Mouse (Mus musculus) liver, embryonic 12.5 days (tissue): ENCODE data around the gene Gm17571. TPM values are rescaled to one million over a fixed set of nuclear protein-coding genes. Genes with fewer than 3 reads are reported as not detected.

Source experiments
- ATAC-seq: fragments of 200-750 bp; cut with Nextera tagmentation; 2 replicates; pipeline ENCODE4 v1.8.0; 2017; ENCODE audit warnings: moderate number of reproducible peaks, mild to moderate bottlenecking, moderate library complexity
- H3K27ac ChIP-seq: fragments of 300-500 bp; sonication (generic); 2 replicates; pipeline ENCODE4 v1.5.1; 2016; ENCODE audit warnings: mild to moderate bottlenecking
- H3K27me3 ChIP-seq: fragments of 300-500 bp; sonication (generic); replicated peaks from 2 replicates; pipeline ENCODE4 v1.6.1; 2016; ENCODE audit warnings: mild to moderate bottlenecking, moderate library complexity
- H3K36me3 ChIP-seq: fragments of 300-500 bp; sonication (generic); 2 replicates; pipeline ENCODE4 v1.6.1; 2016; ENCODE audit warnings: mild to moderate bottlenecking, moderate library complexity
- H3K4me1 ChIP-seq: fragments of 300-500 bp; sonication (generic); 2 replicates; pipeline ENCODE4 v1.6.1; 2016
- H3K4me2 ChIP-seq: fragments of 300-500 bp; sonication (generic); 2 replicates; pipeline ENCODE4 v1.6.1; 2016; ENCODE audit warnings: mild to moderate bottlenecking, moderate library complexity
- H3K4me3 ChIP-seq: fragments of 300-500 bp; sonication (generic); 2 replicates; pipeline ENCODE4 v1.5.1; 2016; ENCODE audit warnings: mild to moderate bottlenecking, moderate library complexity
- H3K9ac ChIP-seq: fragments of 300-500 bp; sonication (generic); 2 replicates; pipeline ENCODE4 v1.6.1; 2016; ENCODE audit warnings: mild to moderate bottlenecking, moderate library complexity
- H3K9me3 ChIP-seq: fragments of 300-500 bp; sonication (generic); replicated peaks from 2 replicates; pipeline ENCODE4 v1.6.1; 2016; ENCODE audit warnings: mild to moderate bottlenecking, moderate library complexity
- WGBS: fragments of 180-500 bp; shearing (Covaris S2); methylation state at CpG from one replicate; pipeline ENCODE4 v1.1.7; 2016; ENCODE audit not compliant: insufficient replicate concordance; 5-methylcytosine and 5-hydroxymethylcytosine counted together
- polyA plus RNA-seq: library from polyadenylated mRNA; unstranded; fragments of >200 nt; fragmentation: Nextera tagmentation; extraction: Ambion mirVana; gene quantifications from 2 replicates; pipeline ENCODE4 v1.2.1, GENCODE M21; 2016

Gene Gm17571
- polyA plus RNA-seq, 1 experiment from 2014 or later: not detected

DNA sequence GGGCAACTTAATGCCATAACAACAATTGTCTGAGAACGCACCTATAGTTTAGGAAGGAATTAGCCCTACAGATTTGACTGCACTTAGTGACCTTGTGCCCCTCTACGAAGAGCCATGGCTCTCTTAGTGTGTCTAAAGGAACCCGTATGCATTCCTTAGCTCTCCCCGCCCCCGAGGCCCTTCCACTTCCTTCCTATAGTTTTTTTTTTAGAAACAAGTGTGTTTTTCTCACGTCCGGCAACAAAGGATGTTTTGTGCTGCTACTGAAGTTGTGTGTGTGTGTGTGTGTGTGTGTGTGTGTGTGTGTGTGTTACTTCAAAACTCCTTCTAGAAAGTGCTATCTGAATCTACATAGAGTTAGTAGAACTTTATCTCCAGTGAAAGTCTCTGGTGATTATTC lies 23.5 kb upstream of the Gm17571 start:
- Histone ChIP-seq H3K9ac (no peak overlapping the region), H3K4me1 (0 out of 2 replicates have a peak, but pooled peaks cover 16% of the 10 kb centered on the region), H3K27ac (no peak overlapping the region), H3K9me3 (no peaks in the 10 kb centered on the region), H3K27me3 (no peaks in the 10 kb centered on the region), H3K4me2 (no peak overlapping the region), H3K36me3 (no peaks in the 10 kb centered on the region), H3K4me3 (no peak overlapping the region)
- no peak for ATAC-seq
- WGBS: 15% methylated on average over 7 of the region's 7 CpGs

DNA sequence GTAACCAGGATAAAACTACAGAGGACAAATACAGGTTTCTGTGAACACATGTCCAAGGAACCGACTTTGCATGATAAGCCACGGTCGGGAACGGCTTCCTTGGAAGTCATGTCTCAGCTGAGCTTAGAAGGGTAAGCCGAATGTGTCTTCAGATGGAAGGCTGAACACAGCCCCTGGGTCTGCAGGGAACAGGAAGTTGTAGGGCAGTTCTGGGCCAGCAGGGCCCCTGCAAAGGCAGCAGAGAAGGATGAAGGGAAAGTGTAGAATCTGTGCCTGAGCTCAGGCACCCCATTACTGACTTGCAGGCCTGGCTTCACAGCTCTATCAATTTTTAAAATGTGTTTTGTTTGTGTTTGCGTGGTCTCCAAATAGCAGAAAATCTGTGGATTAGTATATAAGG lies 22.2 kb upstream of the Gm17571 start:
- no peak overlapping the region for H3K27ac ChIP-seq

DNA sequence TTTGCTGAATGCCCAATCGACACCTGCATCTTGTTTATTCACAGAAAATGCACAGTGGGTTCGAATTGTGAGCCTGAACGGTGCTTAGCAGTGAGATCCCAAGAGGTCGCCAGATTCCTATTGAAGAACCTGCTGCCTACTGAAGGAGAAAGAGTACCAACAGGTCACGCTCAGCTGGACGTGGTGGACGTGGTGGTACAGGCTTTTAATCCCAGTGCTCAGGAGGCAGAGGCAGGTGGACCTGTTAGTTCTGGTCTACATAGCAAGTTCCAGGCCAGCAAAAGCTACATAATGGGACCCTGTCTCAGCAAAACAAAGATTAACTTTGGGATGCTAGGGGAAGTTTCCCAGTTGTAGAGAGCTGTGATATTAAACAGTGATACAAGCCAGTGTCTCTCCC lies 21.2 kb upstream of the Gm17571 start:
- Histone ChIP-seq H3K27me3 (no peaks in the 10 kb centered on the region), H3K36me3 (no peaks in the 10 kb centered on the region), H3K4me2 (no peak overlapping the region), H3K9me3 (no peaks in the 10 kb centered on the region), H3K4me3 (no peak overlapping the region), H3K9ac (no peak overlapping the region), H3K4me1 (0 out of 2 replicates have a peak, but pooled peaks cover 16% of the 10 kb centered on the region), H3K27ac (no peak overlapping the region)
- WGBS: 71% methylated on average over 7 of the region's 7 CpGs
- ATAC-seq: no peak

More for the DNA sequence above, 22.2 kb upstream of the Gm17571 start:
- WGBS: 43% methylated on average over 6 of the region's 6 CpGs
- no peak for ATAC-seq
- H3K9ac ChIP-seq: no peak overlapping the region
- no peak overlapping the region for H3K4me3 ChIP-seq
- no peaks in the 10 kb centered on the region for H3K9me3 ChIP-seq
- H3K4me1 ChIP-seq: 0 out of 2 replicates have a peak, but pooled peaks cover 16% of the 10 kb centered on the region
- no peak overlapping the region for H3K4me2 ChIP-seq
- no peaks in the 10 kb centered on the region for H3K27me3 ChIP-seq
- no peaks in the 10 kb centered on the region for H3K36me3 ChIP-seq

DNA sequence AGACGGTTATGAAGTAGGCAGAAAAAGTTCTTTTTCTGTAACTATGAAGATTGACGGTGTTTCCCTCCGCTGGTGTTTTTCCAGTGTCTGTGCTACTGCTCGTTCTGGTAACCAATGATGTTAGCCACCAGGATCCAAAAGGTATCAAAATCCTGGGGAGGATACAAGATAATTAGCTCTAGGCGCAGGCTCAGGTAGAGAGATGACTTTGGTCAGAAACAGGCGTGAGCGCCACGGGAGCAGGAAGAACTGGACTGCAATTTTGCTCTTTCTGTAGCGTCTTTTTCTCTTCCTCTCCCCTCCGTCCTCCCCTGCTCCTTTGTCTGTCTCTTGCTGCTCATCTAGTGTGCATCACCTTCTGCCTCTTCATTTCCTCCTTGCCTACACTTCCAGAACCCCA lies 20.3 kb upstream of the Gm17571 start:
- 37% methylated on average over 10 of the region's 10 CpGs for WGBS
- Histone ChIP-seq H3K27me3 (no peaks in the 10 kb centered on the region), H3K9me3 (no peaks in the 10 kb centered on the region), H3K36me3 (no peaks in the 10 kb centered on the region), H3K4me3 (no peak overlapping the region), H3K4me1 (0 out of 2 replicates have a peak, but pooled peaks cover 16% of the 10 kb centered on the region), H3K27ac (no peak overlapping the region), H3K4me2 (peak overlapping the region; percentile 23; the same call in 1 of the 2 replicates), H3K9ac (no peak overlapping the region)
- no peak for ATAC-seq

DNA sequence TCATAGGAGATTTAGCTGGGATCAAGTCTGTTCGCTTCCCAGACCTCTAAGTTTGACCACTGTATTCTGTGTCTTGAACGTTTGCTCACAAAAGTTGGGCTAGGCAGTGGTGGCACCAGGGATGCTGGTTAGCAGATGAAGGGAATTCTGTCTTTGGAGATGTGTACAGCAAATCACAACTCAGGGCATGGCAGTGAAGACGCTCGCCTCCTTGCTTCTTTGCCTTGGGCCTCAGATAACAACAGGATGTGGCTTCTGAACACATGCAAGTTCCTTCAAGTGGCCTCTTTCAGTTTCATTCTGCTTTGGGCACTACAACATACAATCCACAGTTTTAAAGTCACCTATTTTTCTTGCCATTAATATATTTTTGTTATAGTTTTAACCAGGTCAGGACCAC lies 19.8 kb upstream of the Gm17571 start:
- Histone ChIP-seq H3K27ac (no peak overlapping the region), H3K9ac (no peak overlapping the region), H3K36me3 (no peaks in the 10 kb centered on the region), H3K4me2 (peak overlapping the region; percentile 23; the same call in 1 of the 2 replicates), H3K9me3 (no peaks in the 10 kb centered on the region), H3K4me1 (0 out of 2 replicates have a peak, but pooled peaks cover 16% of the 10 kb centered on the region), H3K27me3 (no peaks in the 10 kb centered on the region), H3K4me3 (no peak overlapping the region)
- ATAC-seq: no peak
- 31% methylated on average over 4 of the region's 4 CpGs for WGBS

DNA sequence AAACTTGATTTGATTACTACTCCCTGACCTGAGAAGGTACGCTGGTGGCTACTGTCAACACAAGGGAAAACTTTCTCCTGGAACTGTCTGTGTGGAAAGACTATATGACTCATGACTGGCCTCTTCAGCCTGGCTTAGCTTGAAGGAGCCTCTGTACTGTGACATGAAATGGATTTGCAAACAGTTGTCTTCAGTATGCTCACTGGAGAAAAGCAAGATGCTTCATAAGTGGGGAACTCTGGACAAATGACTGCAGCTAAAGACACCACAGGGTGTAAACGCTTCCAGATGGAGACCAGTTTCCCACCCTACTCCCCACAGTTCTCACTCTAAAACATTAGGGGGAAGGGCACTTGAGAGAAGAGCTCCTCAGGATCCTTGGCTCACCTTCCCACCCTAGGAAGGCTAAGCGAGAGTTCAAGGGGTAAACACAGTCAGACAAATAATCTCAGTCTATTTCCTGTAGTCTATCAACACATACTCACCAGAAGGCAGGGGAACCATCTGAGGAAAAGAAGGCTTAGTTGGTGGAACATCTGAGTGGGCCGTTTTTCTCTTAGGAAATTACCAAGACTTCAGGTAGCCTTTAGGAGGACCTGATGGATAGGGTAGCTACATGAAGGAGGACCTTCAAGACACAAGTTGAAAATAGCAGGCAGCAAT lies 18.9 kb upstream of the Gm17571 start:
- ATAC-seq: no peak
- H3K9me3 ChIP-seq: no peaks in the 10 kb centered on the region

DNA sequence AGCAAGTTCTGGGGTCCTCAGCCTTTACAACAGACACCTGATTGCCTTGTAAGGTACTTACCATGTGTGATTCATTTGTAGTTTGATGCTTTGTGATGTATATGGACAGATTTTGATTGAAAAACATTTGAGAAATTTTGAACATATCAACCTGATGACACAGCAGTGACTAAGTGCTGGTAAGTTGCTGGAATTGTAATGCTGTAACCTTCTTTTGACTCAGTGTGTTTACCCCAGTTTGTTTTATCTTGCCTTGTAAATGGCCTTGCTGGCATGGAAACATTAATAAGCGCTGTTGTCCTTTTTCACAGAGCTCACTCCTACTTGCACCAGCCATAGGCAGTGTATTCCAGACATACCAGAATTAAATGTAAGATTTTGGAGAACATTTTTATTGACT lies 14.4 kb upstream of the Gm17571 start:
- no peak overlapping the region for H3K9ac ChIP-seq
- no peaks in the 10 kb centered on the region for H3K36me3 ChIP-seq
- no peaks in the 10 kb centered on the region for H3K27me3 ChIP-seq
- H3K4me3 ChIP-seq: no peak overlapping the region
- H3K4me1 ChIP-seq: no peaks in the 10 kb centered on the region
- no peak for ATAC-seq
- H3K9me3 ChIP-seq: no peaks in the 10 kb centered on the region
- 82% methylated on average over 1 of the region's 1 CpGs for WGBS
- no peak overlapping the region for H3K4me2 ChIP-seq
- H3K27ac ChIP-seq: no peak overlapping the region

More for the DNA sequence above, 18.9 kb upstream of the Gm17571 start:
- WGBS: 44% methylated on average over 4 of the region's 4 CpGs
- no peaks in the 10 kb centered on the region for H3K36me3 ChIP-seq
- H3K9ac ChIP-seq: no peak overlapping the region
- no peak overlapping the region for H3K27ac ChIP-seq
- 0 out of 2 replicates have a peak, but pooled peaks cover 16% of the 10 kb centered on the region for H3K4me1 ChIP-seq
- no peak overlapping the region for H3K4me2 ChIP-seq
- H3K4me3 ChIP-seq: no peak overlapping the region
- H3K27me3 ChIP-seq: no peaks in the 10 kb centered on the region

DNA sequence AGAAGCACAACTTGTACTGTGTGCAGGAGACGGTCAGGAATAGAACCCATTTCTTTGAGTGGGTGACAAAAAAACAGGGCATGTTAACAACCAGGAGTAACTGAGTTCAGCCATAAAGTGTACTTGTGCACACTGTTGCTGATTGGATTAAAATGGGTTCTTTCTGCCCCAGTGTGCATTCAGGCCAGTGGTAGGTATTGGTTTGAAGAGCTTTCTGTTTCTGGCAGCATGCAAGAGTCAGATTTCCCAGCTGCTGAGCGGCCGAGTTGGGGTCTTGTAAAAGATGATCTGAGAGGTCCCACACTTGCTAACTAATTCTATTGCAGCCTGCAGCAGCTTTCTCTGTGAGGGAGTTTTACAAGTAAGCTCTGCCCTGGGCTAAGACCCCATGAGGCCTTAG lies 13.5 kb upstream of the Gm17571 start:
- H3K9me3 ChIP-seq: no peaks in the 10 kb centered on the region
- no peaks in the 10 kb centered on the region for H3K36me3 ChIP-seq
- no peak overlapping the region for H3K4me2 ChIP-seq
- H3K9ac ChIP-seq: no peak overlapping the region
- 74% methylated on average over 3 of the region's 3 CpGs for WGBS
- no peak overlapping the region for H3K4me3 ChIP-seq
- no peaks in the 10 kb centered on the region for H3K27me3 ChIP-seq
- H3K4me1 ChIP-seq: no peaks in the 10 kb centered on the region
- no peak overlapping the region for H3K27ac ChIP-seq
- no peak for ATAC-seq

DNA sequence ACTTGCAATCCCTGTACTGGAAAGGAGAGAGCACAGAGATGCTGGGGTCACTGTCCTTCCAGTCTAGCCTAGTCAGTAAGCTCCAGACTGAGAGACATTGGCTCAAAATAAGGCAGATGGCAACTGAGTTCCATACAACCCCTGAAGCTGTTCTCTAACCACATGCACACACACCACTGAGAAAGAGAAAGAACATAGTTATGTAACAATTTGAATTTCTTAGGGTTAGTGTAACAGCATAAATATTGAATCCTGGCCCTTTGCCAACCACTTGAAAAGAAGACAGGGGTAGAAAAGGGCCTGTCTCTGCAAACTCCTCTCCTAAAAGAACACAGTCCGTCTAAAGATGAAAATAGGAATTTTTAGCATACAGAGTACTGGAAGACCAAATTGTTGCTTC lies 12.8 kb upstream of the Gm17571 start:
- 59% methylated on average over 1 of the region's 1 CpGs for WGBS
- no peak overlapping the region for H3K9ac ChIP-seq
- H3K9me3 ChIP-seq: no peaks in the 10 kb centered on the region
- H3K4me2 ChIP-seq: no peak overlapping the region
- no peak overlapping the region for H3K4me3 ChIP-seq
- no peaks in the 10 kb centered on the region for H3K36me3 ChIP-seq
- H3K27me3 ChIP-seq: no peaks in the 10 kb centered on the region
- no peaks in the 10 kb centered on the region for H3K4me1 ChIP-seq
- no peak for ATAC-seq
- no peak overlapping the region for H3K27ac ChIP-seq

DNA sequence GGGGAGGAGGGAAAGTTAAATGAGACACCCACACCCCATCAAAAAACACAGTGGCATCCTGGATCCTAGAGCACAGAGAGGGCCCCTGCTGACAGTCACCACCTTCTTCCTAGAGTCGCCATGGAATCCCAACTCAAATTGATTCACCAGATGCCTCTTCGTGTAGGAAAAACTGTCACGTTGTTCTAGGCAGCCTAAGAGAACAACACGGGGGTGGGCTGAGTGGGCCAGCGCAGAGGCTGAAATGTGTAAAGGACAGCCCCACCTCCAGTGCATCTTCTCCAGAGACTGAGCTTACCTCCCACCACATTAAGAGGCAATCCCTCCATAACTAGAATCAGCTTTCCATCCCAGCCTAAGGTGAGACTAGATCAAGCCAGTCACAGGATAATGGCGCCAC lies 11.2 kb upstream of the Gm17571 start:
- no peak overlapping the region for H3K9ac ChIP-seq
- WGBS: 67% methylated on average over 6 of the region's 6 CpGs

DNA sequence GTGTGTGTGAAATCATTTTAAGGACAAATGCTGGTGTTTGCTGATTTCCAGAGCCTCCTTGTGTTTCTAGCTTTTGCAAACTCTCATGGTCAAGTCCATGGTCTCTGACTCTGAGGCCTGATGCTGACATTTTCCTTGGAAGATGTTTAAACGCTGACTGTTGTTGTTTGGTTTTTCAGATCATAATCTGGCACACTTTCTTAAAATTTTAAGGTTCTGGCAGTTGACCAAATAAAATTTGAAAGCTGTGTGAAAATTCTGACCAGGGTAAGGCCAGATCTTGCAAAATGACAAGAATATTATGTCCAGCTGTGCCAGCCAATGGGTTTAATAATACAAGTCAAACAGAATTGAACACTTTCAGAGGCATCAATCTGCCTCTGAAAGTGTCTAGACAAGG lies 8.7 kb upstream of the Gm17571 start:
- no peak overlapping the region for H3K9ac ChIP-seq
- H3K4me1 ChIP-seq: peaks cover 7% of the 10 kb centered on the region; the same call in 1 of the 2 replicates
- H3K27me3 ChIP-seq: no peaks in the 10 kb centered on the region
- no peaks in the 10 kb centered on the region for H3K9me3 ChIP-seq
- H3K4me2 ChIP-seq: no peak overlapping the region
- 67% methylated on average over 1 of the region's 1 CpGs for WGBS
- no peak for ATAC-seq
- no peak overlapping the region for H3K27ac ChIP-seq
- no peak overlapping the region for H3K4me3 ChIP-seq
- H3K36me3 ChIP-seq: no peaks in the 10 kb centered on the region

More for the DNA sequence above, 11.2 kb upstream of the Gm17571 start:
- H3K27me3 ChIP-seq: no peaks in the 10 kb centered on the region
- H3K4me1 ChIP-seq: no peaks in the 10 kb centered on the region
- no peak for ATAC-seq
- H3K9me3 ChIP-seq: no peaks in the 10 kb centered on the region
- no peaks in the 10 kb centered on the region for H3K36me3 ChIP-seq
- no peak overlapping the region for H3K4me2 ChIP-seq
- H3K4me3 ChIP-seq: no peak overlapping the region
- H3K27ac ChIP-seq: no peak overlapping the region

DNA sequence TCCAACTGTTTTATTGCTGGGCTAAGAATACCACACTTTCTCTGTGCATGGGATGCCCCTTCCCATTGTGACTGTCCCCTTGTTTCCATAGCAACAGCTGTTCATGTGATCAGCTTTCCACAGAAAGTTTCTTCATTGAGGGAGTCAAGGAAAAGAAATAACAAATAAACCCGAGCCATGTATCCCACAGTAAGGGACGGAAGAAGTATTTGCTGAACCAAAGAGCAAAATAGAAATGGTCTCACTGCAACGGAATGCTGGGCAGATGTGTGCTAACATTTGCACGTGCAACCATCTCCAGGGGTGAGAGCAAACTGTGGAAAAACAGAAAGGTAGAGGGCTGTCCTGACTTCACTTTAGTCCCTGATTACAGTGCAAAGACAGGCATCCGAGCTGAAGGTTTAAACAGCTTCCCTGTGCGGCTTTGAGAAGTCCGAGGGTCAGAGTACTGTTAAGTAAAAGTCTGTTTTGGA lies 8.1 kb upstream of the Gm17571 start:
- Histone ChIP-seq H3K27ac (no peak overlapping the region), H3K9ac (no peak overlapping the region), H3K4me1 (peaks cover 10% of the 10 kb centered on the region; the same call in 1 of the 2 replicates), H3K9me3 (no peaks in the 10 kb centered on the region), H3K4me3 (no peak overlapping the region), H3K27me3 (no peaks in the 10 kb centered on the region), H3K4me2 (no peak overlapping the region), H3K36me3 (no peaks in the 10 kb centered on the region)
- ATAC-seq: no peak
- WGBS: 54% methylated on average over 7 of the region's 7 CpGs
